Mouse (Mus musculus): ENCODE data around the gene Dbi.

- TF ChIP-seq POLR2A (IDR thresholded peaks at IDR 0.05; ENCODE audit: insufficient read depth, low read length) (no peak), EP300 (IDR thresholded peaks at IDR 0.05; ENCODE audit: insufficient read depth, low read depth, low read length) (no peak)
These were observed 50.7 kb downstream of the Dbi start for GRCm38 (mm10) chr1:120070168-120070567.
